Mouse (Mus musculus) bone marrow, adult 2 months (tissue): ENCODE data around the gene Pdia6.

Experiments used
- CTCF ChIP-seq: fragments of 200-500 bp; IDR thresholded peaks from 2 replicates; pipeline ENCODE4 v1.5.1; 2011; ENCODE audit warnings: low read length, control low read depth; ENCODE audit not compliant: control insufficient read depth, insufficient read depth
- POLR2A ChIP-seq: fragments of 200-500 bp; IDR thresholded peaks from 2 replicates; pipeline ENCODE4 v1.6.1; 2011; ENCODE audit warnings: low read depth, mild to moderate bottlenecking, control low read depth, low read length, borderline replicate concordance; ENCODE audit not compliant: control insufficient read depth

- TF ChIP-seq POLR2A (no peak), CTCF (peak; percentile 73)
These were observed 9.4 kb upstream of the Pdia6 start for GRCm38 (mm10) chr12:17256905-17257304.
